13 mouse cellular contexts compared by ENCODE assay signal in genomic region chr5:114421561-114422298, GRCm38 (mm10). TPM values are rescaled to one million over a fixed set of nuclear protein-coding genes. Genes with fewer than 3 reads are reported as not detected.
DNase-seq lines count a peak whose midpoint lies in the region; ATAC-seq and TF ChIP-seq lines count a peak whose summit lies in the region.
"Had no signal": no experiment of that assay in that cellular context is flagged by ENCODE, and none has a peak within 500 bp of the region (broad histone marks: within the 10 kb centered on the region; RNA-seq: fewer than 3 reads in every experiment).

No protein-coding gene starts in this region.

- 57% methylated on average over 11 of the region's 11 CpGs for WGBS in heart, embryonic 12.5 days
- WGBS in midbrain, embryonic 10.5 days: 76% methylated on average over 11 of the region's 11 CpGs
- 85% methylated on average over 11 of the region's 11 CpGs for WGBS in midbrain, postnatal 0 days
- WGBS in liver, postnatal 0 days (ENCODE audit: insufficient replicate concordance): 55% methylated on average over 11 of the region's 11 CpGs

- H3K9me3 ChIP-seq in heart, embryonic 12.5 days (replicated peaks): no peaks in the 10 kb centered on the region
- no peaks in the 10 kb centered on the region for H3K9me3 ChIP-seq in midbrain, embryonic 10.5 days (replicated peaks)
- H3K9me3 ChIP-seq in midbrain, postnatal 0 days (ENCODE audit: low read length): no peaks in the 10 kb centered on the region
- H3K9me3 ChIP-seq in liver, postnatal 0 days (ENCODE audit: low read length): no peaks in the 10 kb centered on the region
- H3K9me3 ChIP-seq: stomach, embryonic 15.5 days had no signal

- no peaks in the 10 kb centered on the region for H3K27me3 ChIP-seq in heart, embryonic 12.5 days (replicated peaks)
- no peaks in the 10 kb centered on the region for H3K27me3 ChIP-seq in midbrain, embryonic 10.5 days (ENCODE audit: low read depth, poor library complexity, severe bottlenecking)
- no peaks in the 10 kb centered on the region for H3K27me3 ChIP-seq in midbrain, postnatal 0 days (ENCODE audit: insufficient read depth, low read length)
- H3K27me3 ChIP-seq in liver, postnatal 0 days (ENCODE audit: insufficient read depth, low read length): no peaks in the 10 kb centered on the region
- H3K27me3 ChIP-seq: stomach, embryonic 15.5 days had no signal

- H3K9ac ChIP-seq in heart, embryonic 12.5 days: no peak overlapping the region
- no peak overlapping the region for H3K9ac ChIP-seq in midbrain, postnatal 0 days (replicated peaks; ENCODE audit: low read length, poor library complexity, severe bottlenecking)
- H3K9ac ChIP-seq in liver, postnatal 0 days (replicated peaks): no peak overlapping the region
- H3K9ac ChIP-seq: stomach, embryonic 15.5 days had no signal

- peak; percentile 34; the same call in 1 of the 2 replicates for ATAC-seq in heart, embryonic 12.5 days (ENCODE audit: insufficient number of reproducible peaks, low FRiP score)
- ATAC-seq in midbrain, postnatal 0 days (ENCODE audit: low FRiP score): no peak
- peak; percentile 46; the same call in 1 of the 2 replicates for ATAC-seq in liver, postnatal 0 days
- ATAC-seq: inflammation-experienced regulatory T-cells, adult 6 months had no signal

- no peak overlapping the region for H3K4me3 ChIP-seq in heart, embryonic 12.5 days
- no peak overlapping the region for H3K4me3 ChIP-seq in midbrain, embryonic 10.5 days
- H3K4me3 ChIP-seq in midbrain, postnatal 0 days (ENCODE audit: low read depth, low read length): no peak overlapping the region
- H3K4me3 ChIP-seq in liver, postnatal 0 days (ENCODE audit: low read depth, low read length): no peak overlapping the region
- H3K4me3 ChIP-seq: stomach, embryonic 15.5 days had no signal

- no peak for TF ChIP-seq CTCF in midbrain, postnatal 0 days (IDR thresholded peaks at IDR 0.05)
- TF ChIP-seq CTCF in liver, postnatal 0 days (IDR thresholded peaks at IDR 0.05; ENCODE audit: low read depth): no peak

- intact Hi-C loops in heart, postnatal 25 days (cut with DNase I): no loop called here

- peaks cover 16% of the 10 kb centered on the region for H3K4me1 ChIP-seq in heart, embryonic 12.5 days (replicated peaks)
- H3K4me1 ChIP-seq in midbrain, embryonic 10.5 days: 0 out of 2 replicates have a peak, but pooled peaks cover 7% of the 10 kb centered on the region
- no peaks in the 10 kb centered on the region for H3K4me1 ChIP-seq in midbrain, postnatal 0 days (ENCODE audit: insufficient read depth, low read length)
- H3K4me1 ChIP-seq in liver, postnatal 0 days (ENCODE audit: insufficient read depth): peaks cover 6% of the 10 kb centered on the region; the same call in 1 of the 2 replicates
- H3K4me1 ChIP-seq: stomach, embryonic 15.5 days had no signal

- H3K4me2 ChIP-seq in heart, embryonic 12.5 days: no peak overlapping the region
- no peak overlapping the region for H3K4me2 ChIP-seq in midbrain, postnatal 0 days (ENCODE audit: low read depth, low read length, poor library complexity, severe bottlenecking)
- no peak overlapping the region for H3K4me2 ChIP-seq in liver, postnatal 0 days (ENCODE audit: low read depth, low read length)
- H3K4me2 ChIP-seq: stomach, embryonic 15.5 days had no signal

- no peak overlapping the region for H3K27ac ChIP-seq in heart, embryonic 12.5 days (ENCODE audit: poor library complexity, severe bottlenecking)
- peak overlapping the region; percentile 47; the same call in 1 of the 2 replicates for H3K27ac ChIP-seq in midbrain, embryonic 10.5 days (replicated peaks)
- no peak overlapping the region for H3K27ac ChIP-seq in midbrain, postnatal 0 days (ENCODE audit: low read depth, low read length)
- H3K27ac ChIP-seq in liver, postnatal 0 days (ENCODE audit: low read depth): no peak overlapping the region
- H3K27ac ChIP-seq: macrophage; stomach, embryonic 15.5 days had no signal

- no peak for DNase-seq in heart, postnatal 25 days (ENCODE audit: low spot score)
- no peak for DNase-seq in midbrain, embryonic 10.5 days (ENCODE audit: low spot score)
- no peak for DNase-seq in midbrain, postnatal 0 days (ENCODE audit: low spot score)
- DNase-seq in liver, postnatal 0 days: no peak
- no peak for DNase-seq in cerebellum, adult 8-10 months
- no peak for DNase-seq in urinary bladder, adult 18-20 months (ENCODE audit: low spot score in 2 of 2)
- DNase-seq: adrenal gland, adult 8-10 months; midbrain, embryonic 14.5 days; thymus, postnatal 14 days had no signal

- TF ChIP-seq EP300 in liver, postnatal 0 days (IDR thresholded peaks at IDR 0.05; ENCODE audit: low read depth): no peak

- H3K36me3 ChIP-seq in heart, embryonic 12.5 days: peaks cover 45% of the 10 kb centered on the region
- peaks cover 49% of the 10 kb centered on the region for H3K36me3 ChIP-seq in midbrain, embryonic 10.5 days
- peaks cover 32% of the 10 kb centered on the region for H3K36me3 ChIP-seq in midbrain, postnatal 0 days (ENCODE audit: insufficient read depth, low read length)
- H3K36me3 ChIP-seq in liver, postnatal 0 days (replicated peaks; ENCODE audit: insufficient read depth, low read length): peaks cover 33% of the 10 kb centered on the region

RNA-seq across cellular contexts. Expression of gene Mmab, which starts 22.1 kb away (rescaled TPM):
- polyA plus RNA-seq in heart, embryonic 12.5 days (2016; fragmentation: Nextera tagmentation; extraction: Ambion mirVana): 27.8 and 29.2 TPM in 2 replicates
- 10 to 100 TPM; 15.8 to 17.0 TPM for total RNA-seq in heart, postnatal 25 days (2021)
- 32.4 and 34.1 TPM in 2 replicates for polyA plus RNA-seq in midbrain, embryonic 10.5 days (2016; fragmentation: Nextera tagmentation; extraction: Ambion mirVana)
- total RNA-seq in midbrain, postnatal 0 days (2014; rRNA removed): 28.8 and 39.9 TPM in 2 replicates
- 38.6 and 39.0 TPM in 2 replicates for polyA plus RNA-seq in midbrain, postnatal 0 days (2015; fragmentation: Nextera tagmentation; extraction: Ambion mirVana)
- polyA plus RNA-seq in liver, postnatal 0 days (2015; fragmentation: Nextera tagmentation; extraction: Ambion mirVana): 3.8 and 4.5 TPM in 2 replicates

RNA-seq across cellular contexts. Expression of gene Mvk, which starts 22.3 kb away (rescaled TPM):
- 23.3 and 24.3 TPM in 2 replicates for polyA plus RNA-seq in heart, embryonic 12.5 days (2016; fragmentation: Nextera tagmentation; extraction: Ambion mirVana)
- 1 to 10 TPM; 9.2 to 9.7 TPM for total RNA-seq in heart, postnatal 25 days (2021)
- 62.3 and 65.2 TPM in 2 replicates for polyA plus RNA-seq in midbrain, embryonic 10.5 days (2016; fragmentation: Nextera tagmentation; extraction: Ambion mirVana)
- 113 and 115 TPM in 2 replicates for total RNA-seq in midbrain, postnatal 0 days (2014; rRNA removed)
- polyA plus RNA-seq in midbrain, postnatal 0 days (2015; fragmentation: Nextera tagmentation; extraction: Ambion mirVana): 70.6 and 73.0 TPM in 2 replicates
- 9.4 and 10.7 TPM in 2 replicates for polyA plus RNA-seq in liver, postnatal 0 days (2015; fragmentation: Nextera tagmentation; extraction: Ambion mirVana)

RNA-seq across cellular contexts. Expression of gene Ube3b, which starts 41.3 kb away (rescaled TPM):
- 57.0 and 63.3 TPM in 2 replicates for polyA plus RNA-seq in heart, embryonic 12.5 days (2016; fragmentation: Nextera tagmentation; extraction: Ambion mirVana)
- total RNA-seq in heart, postnatal 25 days (2021): 10 to 100 TPM; 85.4 to 93.5 TPM
- polyA plus RNA-seq in midbrain, embryonic 10.5 days (2016; fragmentation: Nextera tagmentation; extraction: Ambion mirVana): 49.8 and 56.9 TPM in 2 replicates
- total RNA-seq in midbrain, postnatal 0 days (2014; rRNA removed): 47.3 and 58.3 TPM in 2 replicates
- 26.8 and 26.9 TPM in 2 replicates for polyA plus RNA-seq in midbrain, postnatal 0 days (2015; fragmentation: Nextera tagmentation; extraction: Ambion mirVana)
- polyA plus RNA-seq in liver, postnatal 0 days (2015; fragmentation: Nextera tagmentation; extraction: Ambion mirVana): 11.1 and 11.3 TPM in 2 replicates

RNA-seq across cellular contexts. Expression of gene Kctd10, which starts 41.4 kb away (rescaled TPM):
- polyA plus RNA-seq in heart, embryonic 12.5 days (2016; fragmentation: Nextera tagmentation; extraction: Ambion mirVana): 108 and 111 TPM in 2 replicates
- total RNA-seq in heart, postnatal 25 days (2021): 10 to 100 TPM; 52.2 to 55.0 TPM
- 103 and 114 TPM in 2 replicates for polyA plus RNA-seq in midbrain, embryonic 10.5 days (2016; fragmentation: Nextera tagmentation; extraction: Ambion mirVana)
- 49.7 and 65.1 TPM in 2 replicates for total RNA-seq in midbrain, postnatal 0 days (2014; rRNA removed)
- 51.8 and 54.5 TPM in 2 replicates for polyA plus RNA-seq in midbrain, postnatal 0 days (2015; fragmentation: Nextera tagmentation; extraction: Ambion mirVana)
- polyA plus RNA-seq in liver, postnatal 0 days (2015; fragmentation: Nextera tagmentation; extraction: Ambion mirVana): 16.4 and 17.4 TPM in 2 replicates
